Mouse (Mus musculus) brain, adult 2 months (tissue): Measurements from ENCODE around the gene Mcm6.
A peak's percentile ranks its signal among the peaks of the same experiment; 100 is the strongest.
"Not testable (repeated sequence)": the region's sequence is repeated elsewhere in the genome, so short reads cannot be mapped to it uniquely, and the experiment has no call there.

Experiments used
- DNase-seq: peaks from one replicate; pipeline ENCODE4 v3.0.0; 2011; ENCODE audit warnings: low read depth, low spot score

The Mcm6 gene

GRCm38 (mm10) chr1:128337708-128338320 is 21.6 kb downstream of the Mcm6 start:
- no peak for DNase-seq

DNA sequence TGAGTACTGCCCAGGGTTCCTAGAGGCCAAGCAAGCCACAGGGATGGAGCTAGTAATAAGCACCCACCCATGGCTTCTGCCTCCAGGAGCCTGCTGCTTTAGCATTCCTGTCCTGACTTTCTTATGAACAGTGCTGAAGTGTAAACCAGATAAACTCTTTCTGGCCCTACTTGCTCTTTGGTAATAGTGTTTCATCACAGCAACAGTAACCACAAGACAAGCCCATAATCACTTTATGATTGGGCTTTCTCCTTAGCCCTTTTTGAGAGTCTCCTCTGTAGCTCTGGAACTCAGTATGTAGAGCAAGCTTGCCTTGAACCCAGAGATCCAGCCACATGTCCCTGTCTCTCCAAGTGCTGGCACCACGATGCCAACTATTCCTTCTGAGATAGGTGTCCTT is 29.2 kb downstream of the Mcm6 start:
- no peak for DNase-seq

GRCm38 (mm10) chr1:128328218-128328617 is 31.2 kb downstream of the Mcm6 start, which contains the start of gene Lct:
Lct (minus strand) TSS chr1:128328318.
- no peak for DNase-seq

DNA sequence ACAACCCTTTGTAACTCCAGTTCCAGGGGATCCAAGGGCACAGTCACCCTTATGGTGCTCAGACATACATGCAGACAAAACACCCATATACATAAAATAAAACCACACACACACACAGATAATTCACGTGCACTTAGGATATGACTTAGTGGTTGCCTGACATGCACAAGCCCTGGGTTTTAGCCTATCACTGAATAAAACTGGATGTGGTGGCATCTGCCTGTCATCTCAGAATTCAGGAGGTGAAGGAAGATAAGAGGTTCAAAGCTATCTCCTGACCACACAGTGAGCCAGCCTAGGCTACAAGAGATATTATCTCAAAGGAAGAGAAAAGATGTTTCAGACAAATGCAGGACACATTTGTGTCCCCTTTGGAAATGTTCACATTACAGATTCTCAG is 32.3 kb downstream of the Mcm6 start:
- DNase-seq: no peak

- peak; percentile 10 for DNase-seq
These were observed 34.7 kb downstream of the Mcm6 start for GRCm38 (mm10) chr1:128324776-128325175.

DNA sequence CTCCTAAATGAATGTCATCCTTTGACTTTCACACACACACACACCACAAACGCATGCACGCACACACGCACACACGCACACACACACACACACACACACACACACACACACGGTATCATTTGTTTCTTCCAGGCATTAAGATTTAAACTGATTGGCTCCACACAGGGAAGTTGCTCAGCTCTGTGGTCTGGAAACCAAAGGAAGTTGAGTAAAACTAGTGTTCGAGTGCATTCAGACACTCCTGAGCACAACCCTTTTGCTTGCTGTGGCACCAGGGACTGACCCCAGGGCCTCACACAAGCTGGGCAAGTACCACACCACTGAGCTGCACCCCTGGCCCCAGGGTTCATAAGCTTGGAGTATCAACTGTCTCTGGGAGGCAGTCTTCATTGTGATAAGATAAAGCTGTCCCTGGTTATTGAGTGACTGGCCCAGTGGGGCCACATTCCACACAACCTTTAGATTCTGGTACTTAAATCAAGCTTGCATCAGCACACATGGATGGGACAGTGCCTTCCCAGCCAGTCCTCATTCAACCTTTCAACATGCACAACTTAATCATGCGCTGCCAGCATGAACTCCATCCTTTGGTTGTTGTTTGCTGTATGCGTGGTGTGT is 36.3 kb downstream of the Mcm6 start:
- DNase-seq: no peak

DNA sequence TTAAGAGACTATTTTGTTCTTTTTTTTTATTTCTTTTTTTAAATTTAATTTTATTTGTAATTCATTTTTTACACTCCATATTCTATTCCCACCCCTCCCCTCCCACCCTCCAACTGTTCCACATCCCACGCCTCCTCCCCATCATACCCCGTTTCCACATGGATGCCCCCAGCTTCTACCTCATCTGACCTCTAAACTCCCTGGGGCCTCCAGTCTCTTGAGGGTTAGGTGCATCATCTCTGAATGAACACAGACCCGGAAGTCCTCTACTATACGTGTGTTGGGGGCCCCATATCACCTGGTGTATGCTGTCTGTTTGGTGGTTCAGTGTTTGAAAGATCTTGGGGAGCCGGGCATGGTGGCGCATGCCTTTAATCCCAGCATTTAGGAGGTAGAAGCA is 40.2 kb downstream of the Mcm6 start:
- DNase-seq: not testable (repeated sequence)

DNA sequence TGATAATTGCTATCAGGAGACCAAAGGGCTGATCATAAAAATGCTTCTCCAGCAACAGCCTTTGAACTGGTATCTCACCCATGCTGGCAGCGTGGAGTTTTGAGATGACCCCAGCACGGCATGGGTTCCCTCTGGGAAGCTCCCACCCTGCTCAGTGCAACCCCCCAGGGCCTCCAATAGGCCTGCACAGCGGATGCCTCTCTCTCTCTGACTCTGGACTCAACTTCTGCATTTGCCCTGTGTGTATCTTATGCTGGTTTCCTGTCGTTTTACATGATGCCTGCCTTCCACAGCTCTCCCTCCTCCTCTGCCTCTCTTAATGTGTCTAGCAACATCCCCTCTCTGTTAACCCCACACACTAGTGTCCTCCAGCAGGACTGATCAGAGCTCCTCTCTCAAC is 44.8 kb downstream of the Mcm6 start:
- no peak for DNase-seq

DNA sequence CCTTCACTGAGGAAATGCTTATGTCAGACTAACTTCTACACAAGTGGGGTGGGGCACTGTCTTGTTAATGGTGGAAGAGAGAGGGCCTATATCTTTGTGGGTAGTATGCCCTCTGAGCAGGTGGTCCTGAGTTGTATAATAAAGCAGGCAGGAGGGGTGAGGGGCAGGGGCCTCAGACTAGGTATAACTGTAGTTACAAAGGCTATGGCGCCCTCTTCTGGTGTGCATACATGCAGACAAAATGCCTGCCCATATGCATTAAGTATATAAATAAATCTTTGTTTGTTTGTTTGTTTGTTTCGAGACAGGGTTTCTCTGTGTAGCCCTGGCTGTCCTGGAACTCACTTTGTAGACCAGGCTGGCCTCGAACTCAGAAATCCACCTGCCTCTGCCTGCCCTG is 50.4 kb downstream of the Mcm6 start:
- DNase-seq: no peak

DNA sequence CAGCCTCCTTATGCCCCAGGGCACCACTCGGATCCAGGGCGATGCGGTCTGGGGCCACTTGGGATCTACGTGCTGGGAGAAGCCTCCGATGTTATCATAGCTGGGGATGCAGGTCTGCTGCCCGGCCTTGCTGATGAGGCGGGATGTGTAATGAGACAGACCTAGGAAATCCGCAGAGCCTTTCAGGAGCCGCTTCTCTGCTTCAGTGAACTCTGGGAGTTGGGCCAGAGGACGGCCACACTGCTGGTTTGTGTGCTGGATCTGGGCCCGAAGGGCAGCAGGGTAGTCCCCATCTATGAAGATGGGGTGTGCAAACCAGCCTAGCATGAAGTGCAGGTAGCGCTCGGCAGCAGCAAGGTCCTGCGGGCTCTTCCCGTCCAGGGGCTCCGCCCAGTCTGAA is 55.6 kb downstream of the Mcm6 start:
- peak; percentile 93 for DNase-seq

- DNase-seq: peak; percentile 20
These were observed 63.5 kb downstream of the Mcm6 start for GRCm38 (mm10) chr1:128295717-128296528.

GRCm38 (mm10) chr1:128295296-128295695 is 64.2 kb downstream of the Mcm6 start:
- peak; percentile 23 for DNase-seq

DNA sequence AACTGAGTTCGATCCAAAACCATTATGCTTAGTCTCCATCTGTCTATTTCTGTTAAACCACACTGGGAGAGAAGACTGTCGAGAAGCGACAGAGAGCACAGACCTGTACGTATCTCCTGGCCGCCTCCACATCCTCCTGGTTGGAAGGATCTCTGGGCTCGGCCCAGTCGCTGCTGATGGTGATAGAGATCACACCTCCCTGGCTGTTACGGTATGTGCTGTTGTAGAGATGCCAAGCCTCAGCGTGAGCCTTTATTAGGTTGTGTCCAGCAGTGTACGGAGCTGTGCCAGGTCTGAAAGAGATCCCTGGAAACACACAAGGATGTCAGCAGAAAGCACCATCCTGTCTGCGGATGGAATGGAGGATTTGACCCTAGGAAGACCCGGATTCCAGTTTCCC is 65.9 kb downstream of the Mcm6 start:
- peak; percentile 81 for DNase-seq

- no peak for DNase-seq
These were observed 69.2 kb downstream of the Mcm6 start for GRCm38 (mm10) chr1:128290295-128290694.

DNA sequence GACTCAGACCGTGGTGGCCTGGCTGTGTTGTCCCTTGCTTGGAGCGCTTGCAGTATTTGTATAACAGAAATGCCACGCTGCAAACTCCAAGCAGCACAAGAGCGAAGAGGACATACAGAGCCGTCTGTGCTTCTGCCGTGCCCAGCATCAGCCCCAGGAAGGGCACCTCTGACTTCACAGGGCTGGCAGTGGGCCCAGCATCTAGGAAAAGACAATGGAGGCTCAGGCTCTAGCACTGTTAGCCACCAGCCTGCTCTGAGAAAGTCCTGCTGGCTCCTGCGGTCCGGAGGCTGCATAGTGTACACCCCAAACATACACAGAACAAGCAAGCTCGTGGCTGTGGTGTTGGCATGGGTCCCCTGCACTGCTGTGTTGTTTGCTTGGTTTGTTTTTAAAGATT is 74.3 kb downstream of the Mcm6 start:
- DNase-seq: peak; percentile 14

- DNase-seq: no peak
These were observed 75.2 kb downstream of the Mcm6 start for GRCm38 (mm10) chr1:128284157-128284690.

DNA sequence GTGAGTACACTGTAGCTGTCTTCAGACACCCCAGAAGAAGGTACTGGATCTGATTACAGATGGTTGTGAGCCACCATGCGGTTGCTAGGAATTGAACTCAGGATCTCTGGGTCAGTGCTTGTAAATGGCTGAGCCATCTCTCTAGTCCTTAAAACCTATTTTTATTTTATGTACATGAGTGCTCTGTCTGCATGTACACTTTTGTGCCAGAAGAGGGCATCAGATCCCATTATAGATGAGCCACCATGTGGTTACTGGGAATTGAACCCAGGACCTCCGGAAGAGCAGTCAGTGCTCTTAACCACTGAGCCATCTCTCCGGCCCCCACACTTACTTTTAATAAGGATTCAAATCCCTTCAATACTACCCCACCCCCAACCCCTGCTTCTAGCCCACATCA is 76.5 kb downstream of the Mcm6 start:
- DNase-seq: no peak

GRCm38 (mm10) chr1:128281753-128282152 is 77.7 kb downstream of the Mcm6 start:
- DNase-seq: no peak
